Mouse (Mus musculus): Measurements from ENCODE around the gene Fbxw2.
A peak's percentile ranks its signal among the peaks of the same experiment; 100 is the strongest.
"Not testable (repeated sequence)": the region's sequence is repeated elsewhere in the genome, so short reads cannot be mapped to it uniquely, and the experiment has no call there.

Fbxw2 gene

GRCm38 (mm10) chr2:34772252-34773235 is 53.6 kb downstream of the Fbxw2 start:
- no peak for DNase-seq (ENCODE audit: low read depth)

- DNase-seq (ENCODE audit: low read depth) = peak; percentile 100
Observed at GRCm38 (mm10) chr2:34771368-34772226, 54.5 kb downstream of the Fbxw2 start, which contains the start of gene Hspa5. Gene Hspa5, plus strand, starts transcription at chr2:34771970.

GRCm38 (mm10) chr2:34770951-34771350 is 55.2 kb downstream of the Fbxw2 start:
- no peak for DNase-seq (ENCODE audit: low read depth)

- DNase-seq (ENCODE audit: low read depth) = no peak
Observed at GRCm38 (mm10) chr2:34770049-34770448, 56.1 kb downstream of the Fbxw2 start.

- no peak for DNase-seq (ENCODE audit: low read depth)
Observed at GRCm38 (mm10) chr2:34764801-34765200, 61.3 kb downstream of the Fbxw2 start.

- DNase-seq (ENCODE audit: low read depth) = no peak
Observed at GRCm38 (mm10) chr2:34762872-34763271, 63.2 kb downstream of the Fbxw2 start.

- DNase-seq (ENCODE audit: low read depth) = no peak
Observed at GRCm38 (mm10) chr2:34762174-34762573, 63.9 kb downstream of the Fbxw2 start.

GRCm38 (mm10) chr2:34761272-34761671 is 64.8 kb downstream of the Fbxw2 start:
- DNase-seq (ENCODE audit: low read depth) = not testable (repeated sequence)

- no peak for DNase-seq (ENCODE audit: low read depth)
Observed at GRCm38 (mm10) chr2:34757341-34757740, 68.8 kb downstream of the Fbxw2 start.

- no peak for DNase-seq (ENCODE audit: low read depth)
Observed at GRCm38 (mm10) chr2:34754551-34755358, 71.4 kb downstream of the Fbxw2 start, which contains the start of gene Gapvd1. Gene Gapvd1, minus strand, starts transcription at chr2:34755232.
